Mouse (Mus musculus): ENCODE data around the gene Frs2.

DNA sequence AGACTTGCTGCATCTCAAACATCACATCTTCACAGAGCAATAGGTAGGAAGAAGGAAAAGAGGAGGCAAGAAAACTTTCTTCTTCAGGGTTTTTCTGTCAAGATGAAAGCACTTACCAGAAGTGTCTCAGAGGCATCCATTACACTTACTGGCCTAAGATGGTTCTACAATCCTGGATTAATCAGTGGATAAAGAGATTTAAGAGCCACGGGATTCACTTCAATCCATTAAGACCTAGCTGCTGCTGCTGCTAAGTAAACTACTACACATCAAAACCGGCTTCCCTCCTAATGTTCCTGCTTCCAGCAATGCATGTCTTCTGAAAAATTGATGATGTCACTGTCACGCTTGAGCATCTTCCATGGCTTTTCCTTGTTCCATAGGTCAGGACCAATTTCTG lies 48.4 kb upstream of the Frs2 start:
- TF ChIP-seq CTCF (IDR thresholded peaks at IDR 0.05; ENCODE audit: low read depth) = no peak
- TF ChIP-seq EP300 (IDR thresholded peaks at IDR 0.05; ENCODE audit: low read depth) = no peak

Measured in liver, postnatal 0 days (tissue).